Mouse (Mus musculus) lung, embryonic 16.5 days (tissue): ENCODE results near the gene Tex19.2. TPM values are rescaled to one million over a fixed set of nuclear protein-coding genes. Genes with fewer than 3 reads are reported as not detected.
A peak's percentile ranks its signal among the peaks of the same experiment; 100 is the strongest.
"Not testable (repeated sequence)": the region's sequence is repeated elsewhere in the genome, so short reads cannot be mapped to it uniquely, and the experiment has no call there.

ENCODE experiments used
- ATAC-seq: fragments of 200-750 bp; cut with Nextera tagmentation; 2 replicates; pipeline ENCODE4 v1.8.0; 2017; ENCODE audit warnings: low read depth, mild to moderate bottlenecking, moderate library complexity
- H3K27ac ChIP-seq: fragments of 300-500 bp; sonication (generic); 2 replicates; pipeline ENCODE4 v1.5.1; 2014; ENCODE audit warnings: mild to moderate bottlenecking, control low read depth, low read length
- H3K27me3 ChIP-seq: fragments of 300-500 bp; sonication (generic); 2 replicates; pipeline ENCODE4 v1.6.1; 2014; ENCODE audit warnings: low read depth, low read length, mixed read lengths; ENCODE audit not compliant: control insufficient read depth, insufficient read depth
- H3K36me3 ChIP-seq: fragments of 300-500 bp; sonication (generic); 2 replicates; pipeline ENCODE4 v1.6.1; 2014; ENCODE audit warnings: low read length; ENCODE audit not compliant: control insufficient read depth, insufficient read depth
- H3K4me1 ChIP-seq: fragments of 300-500 bp; sonication (generic); replicated peaks from 2 replicates; pipeline ENCODE4 v1.6.1; 2014; ENCODE audit warnings: low read length, mixed read lengths; ENCODE audit not compliant: control insufficient read depth, insufficient read depth
- H3K4me2 ChIP-seq: fragments of 300-500 bp; sonication (generic); 2 replicates; pipeline ENCODE4 v1.6.1; 2014; ENCODE audit warnings: low read depth, low read length, control low read depth
- H3K4me3 ChIP-seq: fragments of 300-500 bp; sonication (generic); 2 replicates; pipeline ENCODE4 v1.5.1; 2014; ENCODE audit warnings: mild to moderate bottlenecking, low read length, control low read depth
- H3K9ac ChIP-seq: fragments of 300-500 bp; sonication (generic); 2 replicates; pipeline ENCODE4 v1.6.1; 2014; ENCODE audit warnings: low read length, control low read depth
- H3K9me3 ChIP-seq: fragments of 300-500 bp; sonication (generic); 2 replicates; pipeline ENCODE4 v1.6.1; 2016; ENCODE audit warnings: low read length; ENCODE audit not compliant: control insufficient read depth
- WGBS: fragments of 180-500 bp; shearing (Covaris S2); extraction: QIAGEN DNeasy Blood & Tissue Kit; methylation state at CpG from one replicate; pipeline ENCODE4 v1.1.7; 2014; 5-methylcytosine and 5-hydroxymethylcytosine counted together
- polyA plus RNA-seq: library from polyadenylated mRNA; unstranded; fragments of >200 nt; fragmentation: Nextera tagmentation; extraction: Ambion mirVana; gene quantifications from 2 replicates; pipeline ENCODE4 v1.2.1, GENCODE M21; 2015

Gene Tex19.2
- polyA plus RNA-seq, 1 experiment from 2014 or later = not detected

GRCm38 (mm10) chr11:121121151-121121550 is 2.7 kb upstream of the Tex19.2 start:
- 35% methylated on average over 3 of the region's 3 CpGs for WGBS
- peak; percentile 81 for ATAC-seq

GRCm38 (mm10) chr11:121118106-121118505 is 371 bp downstream of the Tex19.2 start:
- Histone ChIP-seq H3K27ac (no peak overlapping the region), H3K4me3 (no peak overlapping the region), H3K4me2 (no peak overlapping the region), H3K27me3 (no peaks in the 10 kb centered on the region), H3K9me3 (no peaks in the 10 kb centered on the region), H3K36me3 (no peaks in the 10 kb centered on the region), H3K4me1 (peaks cover 3% of the 10 kb centered on the region; the same call in 1 of the 2 replicates), H3K9ac (no peak overlapping the region)
- ATAC-seq = no peak
- WGBS = 90% methylated on average over 18 of the region's 18 CpGs

More at GRCm38 (mm10) chr11:121121151-121121550, 2.7 kb upstream of the Tex19.2 start:
- Histone ChIP-seq H3K27me3 (no peaks in the 10 kb centered on the region), H3K36me3 (no peaks in the 10 kb centered on the region), H3K4me1 (peaks cover 3% of the 10 kb centered on the region; the same call in 1 of the 2 replicates), H3K4me2 (no peak overlapping the region), H3K9me3 (no peaks in the 10 kb centered on the region), H3K4me3 (no peak overlapping the region), H3K27ac (peak overlapping the region; percentile 87), H3K9ac (no peak overlapping the region)

GRCm38 (mm10) chr11:121112091-121112775 is 6.2 kb downstream of the Tex19.2 start:
- no peak overlapping the region for H3K27ac ChIP-seq
- no peak for ATAC-seq
- peaks cover 25% of the 10 kb centered on the region for H3K4me1 ChIP-seq
- WGBS = 56% methylated on average over 5 of the region's 5 CpGs
- no peaks in the 10 kb centered on the region for H3K27me3 ChIP-seq
- no peak overlapping the region for H3K9ac ChIP-seq
- no peaks in the 10 kb centered on the region for H3K9me3 ChIP-seq
- no peak overlapping the region for H3K4me2 ChIP-seq
- no peak overlapping the region for H3K4me3 ChIP-seq
- no peaks in the 10 kb centered on the region for H3K36me3 ChIP-seq

GRCm38 (mm10) chr11:121111601-121112000 is 6.9 kb downstream of the Tex19.2 start:
- WGBS = 86% methylated on average over 1 of the region's 1 CpGs
- no peaks in the 10 kb centered on the region for H3K27me3 ChIP-seq
- no peak overlapping the region for H3K9ac ChIP-seq
- H3K4me2 ChIP-seq = no peak overlapping the region
- no peaks in the 10 kb centered on the region for H3K9me3 ChIP-seq
- H3K4me3 ChIP-seq = no peak overlapping the region
- peaks cover 25% of the 10 kb centered on the region for H3K4me1 ChIP-seq
- no peaks in the 10 kb centered on the region for H3K36me3 ChIP-seq
- H3K27ac ChIP-seq = no peak overlapping the region
- no peak for ATAC-seq

- Histone ChIP-seq H3K4me1 (peaks cover 25% of the 10 kb centered on the region), H3K27me3 (no peaks in the 10 kb centered on the region), H3K27ac (no peak overlapping the region), H3K36me3 (no peaks in the 10 kb centered on the region), H3K4me2 (no peak overlapping the region), H3K9me3 (no peaks in the 10 kb centered on the region), H3K9ac (no peak overlapping the region), H3K4me3 (no peak overlapping the region)
- 82% methylated on average over 3 of the region's 3 CpGs for WGBS
- ATAC-seq = no peak
These were observed 7.4 kb downstream of the Tex19.2 start for GRCm38 (mm10) chr11:121111051-121111450.

GRCm38 (mm10) chr11:121109986-121110385 is 8.5 kb downstream of the Tex19.2 start:
- Histone ChIP-seq H3K27me3 (no peaks in the 10 kb centered on the region), H3K27ac (no peak overlapping the region), H3K36me3 (no peaks in the 10 kb centered on the region), H3K4me1 (peaks cover 25% of the 10 kb centered on the region), H3K4me3 (no peak overlapping the region), H3K9me3 (no peaks in the 10 kb centered on the region), H3K4me2 (no peak overlapping the region), H3K9ac (no peak overlapping the region)
- peak; percentile 91 for ATAC-seq
- WGBS = 9% methylated on average over 2 of the region's 2 CpGs

GRCm38 (mm10) chr11:121108061-121108460 is 10.4 kb downstream of the Tex19.2 start:
- H3K27ac ChIP-seq = peak overlapping the region; percentile 17; the same call in 1 of the 2 replicates
- 9% methylated on average over 9 of the region's 9 CpGs for WGBS
- peak; percentile 60 for ATAC-seq
- no peaks in the 10 kb centered on the region for H3K9me3 ChIP-seq
- H3K27me3 ChIP-seq = no peaks in the 10 kb centered on the region
- no peak overlapping the region for H3K4me2 ChIP-seq
- H3K4me3 ChIP-seq = no peak overlapping the region
- H3K36me3 ChIP-seq = no peaks in the 10 kb centered on the region
- no peak overlapping the region for H3K9ac ChIP-seq
- peaks cover 25% of the 10 kb centered on the region for H3K4me1 ChIP-seq

- not testable (repeated sequence) for ATAC-seq, H3K36me3 ChIP-seq, H3K4me2 ChIP-seq, H3K4me3 ChIP-seq, H3K27me3 ChIP-seq, H3K27ac ChIP-seq, H3K9ac ChIP-seq, H3K9me3 ChIP-seq
- 91% methylated on average over 1 of the region's 1 CpGs for WGBS
- peaks cover 25% of the 10 kb centered on the region for H3K4me1 ChIP-seq
These were observed 11.2 kb downstream of the Tex19.2 start for GRCm38 (mm10) chr11:121107242-121107641.

GRCm38 (mm10) chr11:121101124-121101805 is 17.2 kb downstream of the Tex19.2 start:
- no peaks in the 10 kb centered on the region for H3K36me3 ChIP-seq

More at GRCm38 (mm10) chr11:121101124-121101805, 17.2 kb downstream of the Tex19.2 start:
- no peaks in the 10 kb centered on the region for H3K4me1 ChIP-seq
- no peak overlapping the region for H3K4me3 ChIP-seq
- no peak overlapping the region for H3K4me2 ChIP-seq
- ATAC-seq = no peak
- no peak overlapping the region for H3K27ac ChIP-seq
- 75% methylated on average over 4 of the region's 4 CpGs for WGBS
- no peaks in the 10 kb centered on the region for H3K9me3 ChIP-seq
- H3K27me3 ChIP-seq = no peaks in the 10 kb centered on the region
- no peak overlapping the region for H3K9ac ChIP-seq
